Mouse (Mus musculus) heart, embryonic 11.5 days (tissue): ENCODE results near the gene Nrap. TPM values are rescaled to one million over a fixed set of nuclear protein-coding genes. Genes with fewer than 3 reads are reported as not detected.

Source experiments
- ATAC-seq: fragments of 200-750 bp; cut with Nextera tagmentation; replicated peaks from 2 replicates; pipeline ENCODE4 v1.8.0; 2017; ENCODE audit warnings: moderate library complexity; ENCODE audit not compliant: insufficient number of reproducible peaks, low FRiP score, low TSS enrichment
- H3K27ac ChIP-seq: fragments of 300-500 bp; sonication (generic); 2 replicates; pipeline ENCODE4 v1.5.1; 2014; ENCODE audit warnings: mild to moderate bottlenecking, low read depth, low read length
- H3K27me3 ChIP-seq: fragments of 300-500 bp; sonication (generic); 2 replicates; pipeline ENCODE4 v1.6.1; 2014; ENCODE audit warnings: mild to moderate bottlenecking, low read length, mixed read lengths; ENCODE audit not compliant: control insufficient read depth, insufficient read depth
- H3K36me3 ChIP-seq: fragments of 300-500 bp; sonication (generic); 2 replicates; pipeline ENCODE4 v1.6.1; 2014; ENCODE audit warnings: mild to moderate bottlenecking, low read length, moderate library complexity, mixed read lengths; ENCODE audit not compliant: control insufficient read depth, insufficient read depth
- H3K4me1 ChIP-seq: fragments of 300-500 bp; sonication (generic); 2 replicates; pipeline ENCODE4 v1.6.1; 2014; ENCODE audit warnings: low read length; ENCODE audit not compliant: control insufficient read depth, insufficient read depth
- H3K4me2 ChIP-seq: fragments of 300-500 bp; sonication (generic); 2 replicates; pipeline ENCODE4 v1.6.1; 2014; ENCODE audit warnings: mild to moderate bottlenecking, moderate library complexity
- H3K4me3 ChIP-seq: fragments of 300-500 bp; sonication (generic); 2 replicates; pipeline ENCODE4 v1.5.1; 2014; ENCODE audit warnings: low read depth, low read length
- H3K9ac ChIP-seq: fragments of 300-500 bp; sonication (generic); 2 replicates; pipeline ENCODE4 v1.6.1; 2014; ENCODE audit warnings: mild to moderate bottlenecking, low read depth, low read length, moderate library complexity
- H3K9me3 ChIP-seq: fragments of 300-500 bp; sonication (generic); replicated peaks from 2 replicates; pipeline ENCODE4 v1.6.1; 2016; ENCODE audit warnings: low read length; ENCODE audit not compliant: control insufficient read depth
- whole genome bisulfite sequencing: fragments of 180-500 bp; shearing (Covaris S2); extraction: QIAGEN DNeasy Blood & Tissue Kit; methylation state at CpG from one replicate; pipeline ENCODE4 v1.1.7; 2014; ENCODE audit not compliant: insufficient replicate concordance; 5-methylcytosine and 5-hydroxymethylcytosine counted together
- polyA plus RNA-seq: library from polyadenylated mRNA; unstranded; fragments of >200 nt; fragmentation: Nextera tagmentation; extraction: Ambion mirVana; gene quantifications from 2 replicates; pipeline ENCODE4 v1.2.1, GENCODE M21; 2014

Nrap gene
- polyA plus RNA-seq, 1 experiment from 2014 or later: 9.2 TPM

GRCm38 (mm10) chr19:56286866-56287265 lies 103.0 kb downstream of the Nrap start, which contains the start of gene Habp2:
Habp2 (plus strand) TSS chr19:56287137.
- Histone ChIP-seq H3K4me2 (no peak within 1 kb of the TSS), H3K4me3 (no peak within 1 kb of the TSS), H3K9ac (no peak within 1 kb of the TSS)

GRCm38 (mm10) chr19:56285222-56285621 lies 104.6 kb downstream of the Nrap start:
- no peaks in the 10 kb centered on the region for H3K36me3 ChIP-seq
- no peak overlapping the region for H3K9ac ChIP-seq
- no peak for ATAC-seq
- no peak overlapping the region for H3K27ac ChIP-seq
- H3K27me3 ChIP-seq: no peaks in the 10 kb centered on the region
- H3K4me3 ChIP-seq: no peak overlapping the region
- 44% methylated on average over 4 of the region's 4 CpGs for WGBS
- H3K4me2 ChIP-seq: no peak overlapping the region
- no peaks in the 10 kb centered on the region for H3K4me1 ChIP-seq
- no peaks in the 10 kb centered on the region for H3K9me3 ChIP-seq

More at GRCm38 (mm10) chr19:56286866-56287265, 103.0 kb downstream of the Nrap start, which contains the start of gene Habp2:
- Histone ChIP-seq H3K36me3 (no peaks in the 10 kb centered on the region), H3K27me3 (peaks cover 4% of the 10 kb centered on the region; the same call in 1 of the 2 replicates), H3K4me1 (no peaks in the 10 kb centered on the region), H3K9me3 (no peaks in the 10 kb centered on the region), H3K27ac (no peak within 1 kb of the TSS)
- WGBS: 77% methylated on average over 7 of the region's 7 CpGs
- no peak for ATAC-seq

- 70% methylated on average over 11 of the region's 11 CpGs for WGBS
- Histone ChIP-seq H3K4me2 (no peak overlapping the region), H3K36me3 (no peaks in the 10 kb centered on the region)
Measured at GRCm38 (mm10) chr19:56278366-56278765, 111.5 kb downstream of the Nrap start.

GRCm38 (mm10) chr19:56277951-56278350 lies 111.9 kb downstream of the Nrap start:
- H3K9me3 ChIP-seq: no peaks in the 10 kb centered on the region
- H3K9ac ChIP-seq: no peak overlapping the region
- no peak overlapping the region for H3K4me2 ChIP-seq
- 58% methylated on average over 4 of the region's 4 CpGs for WGBS
- H3K27ac ChIP-seq: no peak overlapping the region
- no peak for ATAC-seq
- H3K4me3 ChIP-seq: no peak overlapping the region
- H3K4me1 ChIP-seq: no peaks in the 10 kb centered on the region
- no peaks in the 10 kb centered on the region for H3K27me3 ChIP-seq
- H3K36me3 ChIP-seq: no peaks in the 10 kb centered on the region

More at GRCm38 (mm10) chr19:56278366-56278765, 111.5 kb downstream of the Nrap start:
- H3K4me1 ChIP-seq: no peaks in the 10 kb centered on the region
- H3K27ac ChIP-seq: no peak overlapping the region
- H3K4me3 ChIP-seq: no peak overlapping the region
- no peaks in the 10 kb centered on the region for H3K9me3 ChIP-seq
- ATAC-seq: no peak
- no peaks in the 10 kb centered on the region for H3K27me3 ChIP-seq
- H3K9ac ChIP-seq: no peak overlapping the region

GRCm38 (mm10) chr19:56277140-56277804 lies 112.6 kb downstream of the Nrap start:
- Histone ChIP-seq H3K9me3 (no peaks in the 10 kb centered on the region), H3K4me3 (no peak overlapping the region)
- no peak for ATAC-seq

GRCm38 (mm10) chr19:56272081-56272480 lies 117.8 kb downstream of the Nrap start:
- H3K36me3 ChIP-seq: no peaks in the 10 kb centered on the region
- H3K4me3 ChIP-seq: no peak overlapping the region
- no peak overlapping the region for H3K27ac ChIP-seq
- H3K9me3 ChIP-seq: no peaks in the 10 kb centered on the region
- 0 out of 2 replicates have a peak, but pooled peaks cover 2% of the 10 kb centered on the region for H3K27me3 ChIP-seq
- no peak overlapping the region for H3K4me2 ChIP-seq
- 81% methylated on average over 8 of the region's 8 CpGs for WGBS
- no peak overlapping the region for H3K9ac ChIP-seq
- ATAC-seq: no peak
- no peaks in the 10 kb centered on the region for H3K4me1 ChIP-seq

More at GRCm38 (mm10) chr19:56277140-56277804, 112.6 kb downstream of the Nrap start:
- WGBS: 55% methylated on average over 3 of the region's 3 CpGs
- no peaks in the 10 kb centered on the region for H3K27me3 ChIP-seq
- H3K4me2 ChIP-seq: no peak overlapping the region
- H3K9ac ChIP-seq: no peak overlapping the region
- no peaks in the 10 kb centered on the region for H3K36me3 ChIP-seq
- no peak overlapping the region for H3K27ac ChIP-seq
- no peaks in the 10 kb centered on the region for H3K4me1 ChIP-seq

Other genes with a start within 250 kb of the Nrap start
- gene Habp2, start 102.9 kb downstream of the Nrap start, polyA plus RNA-seq: 0.84 and 1.9 TPM in 2 replicates
- 27.3 and 35.4 TPM in 2 replicates for gene Casp7, start 7.1 kb upstream of the Nrap start, polyA plus RNA-seq
- gene Plekhs1, start 71.6 kb upstream of the Nrap start, polyA plus RNA-seq: 0.06 TPM in 1 of 2 replicates, not detected in the other
- gene Dclre1a, start 158.2 kb upstream of the Nrap start, polyA plus RNA-seq: 13.6 and 14.6 TPM in 2 replicates
- gene Nhlrc2, start 158.2 kb upstream of the Nrap start, polyA plus RNA-seq: 13.1 and 14.3 TPM in 2 replicates